Mouse (Mus musculus): ENCODE data around the gene D630045J12Rik. TPM values are rescaled to one million over a fixed set of nuclear protein-coding genes. Genes with fewer than 3 reads are reported as not detected.

D630045J12Rik gene
- total RNA-seq, 4 experiments from 2014 or later: 0.15 to 0.73 (median 0.24) TPM

- DNase-seq (ENCODE audit: low spot score in 2 of 2): no peak
Observed at GRCm38 (mm10) chr6:38096961-38097370, 156.8 kb downstream of the D630045J12Rik start.

GRCm38 (mm10) chr6:38094701-38095100 is 159.1 kb downstream of the D630045J12Rik start:
- DNase-seq (ENCODE audit: low spot score in 2 of 2): no peak

GRCm38 (mm10) chr6:38092539-38092938 is 161.3 kb downstream of the D630045J12Rik start:
- no peak for DNase-seq (ENCODE audit: low spot score in 2 of 2)

- no peak for DNase-seq (ENCODE audit: low spot score in 2 of 2)
Observed at GRCm38 (mm10) chr6:38087242-38088026, 166.4 kb downstream of the D630045J12Rik start.

GRCm38 (mm10) chr6:38083204-38083603 is 170.6 kb downstream of the D630045J12Rik start:
- no peak for DNase-seq (ENCODE audit: low spot score in 2 of 2)

- DNase-seq (ENCODE audit: low spot score in 2 of 2): no peak
Observed at GRCm38 (mm10) chr6:38081727-38082341, 172.0 kb downstream of the D630045J12Rik start.

GRCm38 (mm10) chr6:38080364-38080763 is 173.4 kb downstream of the D630045J12Rik start:
- DNase-seq (ENCODE audit: low spot score in 2 of 2): no peak

GRCm38 (mm10) chr6:38073592-38073991 is 180.2 kb downstream of the D630045J12Rik start:
- DNase-seq (ENCODE audit: low spot score in 2 of 2): no peak

Other genes starting within 250 kb of the D630045J12Rik start
- under 1 TPM in 2 of 4 experiments, not detected in 2; 0.12 to 0.21 TPM for gene Svopl, start 207.0 kb downstream of the D630045J12Rik start, total RNA-seq (2022)
- gene Tmem213, start 144.8 kb downstream of the D630045J12Rik start, total RNA-seq (2022): not detected
- gene Atp6v0a4, start 129.4 kb downstream of the D630045J12Rik start, total RNA-seq (2022): under 1 TPM; 0.12 to 0.54 (median 0.22) TPM
- gene Zc3hav1l, start 45.2 kb upstream of the D630045J12Rik start, total RNA-seq (2022): under 1 TPM; 0.16 to 0.45 (median 0.18) TPM
- 1 to 10 TPM; 5.4 to 7.5 (median 6.2) TPM for gene Zc3hav1, start 100.6 kb upstream of the D630045J12Rik start, total RNA-seq (2022)
- 1 to 10 TPM in 2 of 4 experiments, under 1 TPM in 2; 0.48 to 2.7 (median 1.4) TPM for gene Ttc26, start 127.5 kb upstream of the D630045J12Rik start, total RNA-seq (2022)
- 10 to 100 TPM; 19.7 to 25.3 (median 22.7) TPM for gene Ubn2, start 179.9 kb upstream of the D630045J12Rik start, total RNA-seq (2022)